Mouse (Mus musculus) testis, postnatal 10 days (tissue): ENCODE measurements around the gene Draxin.
A peak's percentile ranks its signal among the peaks of the same experiment; 100 is the strongest.
"Not testable (repeated sequence)": the region's sequence is repeated elsewhere in the genome, so short reads cannot be mapped to it uniquely, and the experiment has no call there.

ENCODE experiments used
- DNase-seq: peaks from one replicate; pipeline ENCODE4 v3.0.0; 2021; ENCODE audit warnings: low spot score

The Draxin gene

GRCm38 (mm10) chr4:148151267-148152168, 21.0 kb upstream of the Draxin start, which contains the start of gene Fbxo6:
Gene Fbxo6, minus strand, starts transcription at chr4:148152140.
- DNase-seq: peak; percentile 92

- no peak for DNase-seq
Measured at GRCm38 (mm10) chr4:148150953-148151266, 20.4 kb upstream of the Draxin start.

- DNase-seq: no peak
Measured at GRCm38 (mm10) chr4:148150242-148150641, 19.7 kb upstream of the Draxin start.

- DNase-seq: no peak
Measured at GRCm38 (mm10) chr4:148149540-148149939, 19.0 kb upstream of the Draxin start.

GRCm38 (mm10) chr4:148147714-148148113, 17.2 kb upstream of the Draxin start:
- no peak for DNase-seq

GRCm38 (mm10) chr4:148143721-148144120, 13.2 kb upstream of the Draxin start:
- no peak for DNase-seq

DNA sequence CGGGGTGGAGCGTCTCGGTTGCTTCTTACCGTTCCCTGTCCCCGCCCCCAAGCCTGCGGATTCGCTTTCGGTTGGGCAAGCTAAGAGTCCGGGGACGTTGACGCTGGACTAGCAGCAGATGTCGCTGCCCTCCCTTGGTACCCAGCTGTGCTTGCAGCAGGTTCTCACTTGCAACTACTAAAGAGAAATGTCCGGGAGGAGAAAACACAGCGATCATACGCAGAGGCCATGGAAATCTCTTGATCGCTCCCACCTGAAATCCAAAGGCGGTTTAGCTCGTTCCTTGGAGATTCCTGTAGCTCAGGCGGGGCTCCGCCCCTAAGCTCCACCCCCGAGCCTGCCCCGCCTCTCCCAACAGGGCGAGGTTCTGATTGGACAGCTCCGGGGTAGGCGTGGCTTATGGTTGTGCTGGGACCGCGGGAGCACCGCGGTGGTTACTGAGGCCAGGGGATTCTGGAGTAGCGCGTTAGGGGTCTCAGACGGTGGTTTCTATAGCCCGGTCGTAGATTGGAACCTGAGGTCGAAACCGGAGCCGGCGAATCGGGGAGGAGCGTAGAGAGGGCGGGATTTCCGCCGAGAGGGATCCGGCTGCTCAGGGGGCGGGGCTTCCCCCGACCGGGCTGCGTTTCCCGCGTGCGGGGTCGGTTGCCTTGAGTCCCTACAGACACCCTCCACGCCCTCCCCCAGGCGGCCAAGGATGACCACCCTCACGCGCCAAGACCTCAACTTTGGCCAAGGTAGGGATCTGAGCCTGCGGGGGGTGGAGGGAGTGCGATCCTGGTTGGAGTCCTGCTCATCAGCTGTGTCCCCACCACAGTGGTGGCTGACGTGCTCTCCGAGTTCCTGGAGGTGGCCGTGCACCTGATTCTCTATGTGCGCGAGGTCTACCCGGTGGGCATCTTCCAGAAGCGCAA, 9.9 kb upstream of the Draxin start:
- DNase-seq: peak; percentile 96

DNA sequence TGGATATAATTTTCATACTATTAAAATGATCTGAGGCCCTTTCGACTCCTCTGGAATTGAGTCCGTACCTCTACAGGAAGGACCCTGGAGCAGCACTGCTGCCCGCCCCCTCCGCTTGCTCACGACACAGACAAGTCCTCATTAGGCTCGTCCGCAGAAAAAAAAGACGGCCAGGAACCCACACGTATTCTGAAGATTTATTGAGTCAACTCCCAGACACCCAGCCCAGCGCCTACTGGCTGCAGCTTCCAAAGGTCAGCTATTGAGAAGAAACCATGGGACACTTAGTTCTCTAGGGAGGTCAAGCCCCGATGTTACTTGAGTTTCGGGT, 9.2 kb upstream of the Draxin start:
- DNase-seq: no peak

DNA sequence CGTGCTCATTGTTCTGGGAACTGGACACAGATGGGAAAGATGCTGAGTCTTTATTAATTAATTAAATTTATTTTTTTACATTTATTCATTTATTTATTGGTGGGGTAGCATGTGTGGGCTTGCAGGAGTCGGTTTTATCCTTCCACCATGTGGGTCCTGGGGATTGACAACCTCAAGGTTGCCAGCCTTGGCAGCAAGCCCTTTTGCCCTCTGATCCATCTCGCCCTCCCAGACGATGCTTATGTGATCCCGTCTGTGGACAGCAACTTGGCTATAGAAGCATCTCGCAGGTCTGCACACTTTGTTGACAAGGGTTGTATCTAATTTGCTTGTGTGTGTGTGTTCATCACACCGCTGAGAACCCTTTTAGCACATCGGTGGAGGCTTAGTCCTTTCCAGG, 7.0 kb upstream of the Draxin start:
- no peak for DNase-seq

- DNase-seq: no peak
Measured at GRCm38 (mm10) chr4:148134988-148135387, 4.5 kb upstream of the Draxin start.

DNA sequence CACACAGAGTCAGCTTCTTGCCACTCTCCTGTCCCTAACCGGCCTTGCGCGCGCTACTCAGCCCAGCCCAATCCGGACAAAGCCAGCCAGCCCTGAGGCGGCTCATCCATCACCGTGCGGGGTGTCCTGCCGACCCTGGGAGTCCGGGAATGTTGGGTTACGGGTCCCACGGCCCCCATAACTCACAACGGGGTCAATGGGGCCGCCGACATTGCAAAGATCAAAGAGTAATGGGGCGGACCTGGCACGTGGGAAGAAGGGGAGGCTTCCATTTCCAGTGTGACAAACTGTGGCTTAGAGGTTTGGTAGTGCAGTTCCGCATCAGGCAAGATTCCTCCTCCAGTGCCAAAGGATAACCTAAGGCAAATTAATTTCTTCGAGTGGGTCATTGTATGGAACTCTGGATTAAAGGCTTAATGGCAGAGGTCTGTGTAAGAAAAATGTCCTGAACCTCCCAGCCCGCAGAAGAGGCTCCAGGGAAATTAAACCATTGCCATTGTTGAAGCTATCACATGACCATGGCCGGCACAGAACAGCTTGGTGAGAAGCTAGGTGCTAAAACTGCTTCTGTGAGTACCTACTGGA, 1.1 kb upstream of the Draxin start:
- no peak for DNase-seq

GRCm38 (mm10) chr4:148130133-148130532, 365 bp downstream of the Draxin start, which contains the start of gene Mad2l2:
Gene Mad2l2, plus strand, starts transcription at chr4:148130384.
- no peak for DNase-seq

- no peak for DNase-seq
Measured at GRCm38 (mm10) chr4:148128672-148129071, 1.8 kb downstream of the Draxin start.

GRCm38 (mm10) chr4:148128241-148128640, 2.3 kb downstream of the Draxin start:
- no peak for DNase-seq

DNA sequence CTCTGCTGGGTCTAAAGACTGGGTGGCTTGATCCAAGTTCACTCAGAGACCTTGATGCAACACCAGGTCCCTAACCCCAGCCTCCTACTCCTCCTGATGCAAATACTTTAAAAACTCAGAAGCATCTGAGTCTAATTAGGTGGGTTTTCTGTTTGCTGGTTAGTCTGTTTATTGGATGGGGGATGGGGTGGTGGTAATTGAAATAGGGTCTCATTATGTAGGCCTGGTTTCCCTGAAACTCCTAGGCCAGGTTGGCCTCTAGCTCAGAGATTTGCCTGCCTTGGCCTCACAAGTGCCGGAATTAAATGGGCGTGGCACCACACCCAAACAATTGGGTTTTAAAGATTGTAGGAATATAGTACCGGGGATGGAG, 7.8 kb downstream of the Draxin start:
- no peak for DNase-seq

GRCm38 (mm10) chr4:148121982-148122693, 8.4 kb downstream of the Draxin start:
- no peak for DNase-seq

DNA sequence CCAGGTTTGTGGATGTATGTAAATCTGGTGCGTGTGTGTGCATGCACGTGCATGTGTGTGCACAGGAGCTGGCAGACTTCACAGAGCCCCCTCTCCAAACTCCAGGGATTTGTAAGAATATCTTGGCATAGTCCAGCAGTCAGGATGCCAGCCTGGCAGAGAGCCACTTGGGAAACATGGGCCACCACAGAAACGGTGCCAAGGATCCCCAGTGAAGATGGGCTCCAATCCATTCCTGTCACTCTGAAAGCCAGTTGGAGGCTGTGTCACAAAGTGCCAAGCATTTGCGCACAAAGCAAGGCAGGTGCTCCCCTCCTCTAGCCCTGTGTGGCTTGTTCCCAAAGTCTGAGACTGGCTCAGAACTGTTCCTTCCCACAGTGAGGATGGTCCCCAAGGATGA, 9.1 kb downstream of the Draxin start:
- no peak for DNase-seq

GRCm38 (mm10) chr4:148120555-148120954, 9.9 kb downstream of the Draxin start:
- no peak for DNase-seq

- not testable (repeated sequence) for DNase-seq
Measured at GRCm38 (mm10) chr4:148119578-148119977, 10.9 kb downstream of the Draxin start.

- no peak for DNase-seq
Measured at GRCm38 (mm10) chr4:148117392-148117791, 13.1 kb downstream of the Draxin start.

DNA sequence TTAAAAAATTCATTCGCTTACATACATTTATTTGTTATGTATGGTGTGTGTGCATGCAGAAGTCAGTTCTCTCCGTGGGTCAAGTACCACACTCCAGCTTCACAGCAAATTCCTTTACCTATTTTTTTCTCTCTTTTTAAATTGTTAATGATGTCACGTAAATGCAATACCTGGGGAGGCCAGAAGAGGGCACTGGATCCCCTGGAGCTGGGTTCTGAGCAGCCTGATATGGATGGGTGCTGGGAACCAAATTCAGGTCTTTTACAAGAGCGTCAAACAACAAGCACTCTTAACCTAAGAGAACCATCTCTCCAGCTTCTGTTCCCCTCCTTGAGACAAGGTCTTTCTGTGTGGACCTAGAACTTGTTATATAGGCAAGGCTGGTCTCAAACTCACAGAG, 13.8 kb downstream of the Draxin start:
- DNase-seq: no peak

DNA sequence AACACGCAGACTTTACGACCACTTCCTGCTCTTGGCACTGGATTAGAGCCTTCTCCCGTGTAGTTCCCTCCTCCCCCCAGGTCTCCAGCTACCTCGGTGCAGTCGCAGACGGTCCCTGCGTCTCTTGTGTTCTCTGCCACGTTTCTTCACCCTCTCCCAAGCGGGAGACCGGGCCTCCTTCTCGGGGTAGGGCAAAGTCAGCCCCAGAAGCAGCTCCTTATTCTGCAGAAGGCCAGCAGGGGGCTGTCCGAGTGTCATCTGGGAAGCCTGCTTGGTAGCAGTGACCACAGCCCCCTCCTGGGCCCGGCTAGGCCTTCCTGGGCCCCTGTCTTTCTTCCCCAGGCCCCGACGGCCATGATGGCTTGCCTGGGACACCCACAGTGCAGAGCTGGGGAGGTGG, 15.0 kb downstream of the Draxin start:
- DNase-seq: peak; percentile 62
